Mouse (Mus musculus) layer of hippocampus, adult 11-12 months (tissue): ENCODE data around the gene Fbl.
A peak's percentile ranks its signal among the peaks of the same experiment; 100 is the strongest.
"Not testable (repeated sequence)": the region's sequence is repeated elsewhere in the genome, so short reads cannot be mapped to it uniquely, and the experiment has no call there.

Source experiments
- DNase-seq: peaks from one replicate; pipeline ENCODE4 v3.0.0; 2022; ENCODE audit warnings: low spot score

Gene Fbl

DNA sequence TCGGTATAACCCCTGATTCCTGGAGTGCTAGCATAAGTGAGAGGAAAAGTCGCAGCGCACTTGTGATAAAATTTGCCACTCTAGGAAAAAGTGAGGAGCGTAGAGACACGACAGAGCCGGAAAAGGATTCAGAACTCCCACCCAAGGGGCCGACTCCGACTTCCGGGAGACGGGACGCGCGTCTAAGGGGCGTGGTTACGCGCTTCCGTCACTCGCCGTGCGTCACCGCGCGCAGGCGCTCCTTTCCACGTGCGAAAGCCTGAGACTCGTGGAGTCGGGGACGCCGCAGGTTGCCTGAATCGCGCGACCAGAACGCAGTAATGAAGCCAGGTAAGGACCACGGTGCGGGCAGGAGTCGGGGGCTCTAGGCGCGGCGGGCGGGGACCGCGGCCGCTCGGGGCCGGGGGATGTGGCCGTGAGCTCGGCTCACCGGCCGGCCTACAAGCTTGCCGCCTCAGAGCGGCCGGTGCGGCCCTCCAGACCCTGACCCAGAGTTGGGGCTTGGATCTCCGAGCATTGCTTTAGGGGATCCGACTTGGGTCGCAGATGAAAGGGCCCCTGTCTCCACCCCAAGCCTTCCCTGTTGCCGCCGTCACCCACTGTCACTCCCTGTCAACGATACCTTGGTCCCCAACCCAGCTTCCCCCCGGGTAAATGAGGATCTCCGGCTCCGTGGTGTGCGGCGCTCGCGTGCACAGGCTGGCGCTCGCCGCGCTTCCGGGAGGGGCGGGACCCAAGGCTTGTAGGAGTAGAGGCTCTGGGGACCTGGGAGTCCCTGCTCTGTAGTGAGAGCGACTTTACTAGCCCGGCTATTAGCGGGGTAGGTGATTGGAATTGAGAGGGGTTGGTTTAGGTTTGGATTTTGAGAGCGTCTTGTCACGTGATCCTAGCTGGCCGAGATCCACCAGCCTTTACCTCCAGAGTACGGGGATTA lies at the start of gene Fbl:
Gene Fbl, plus strand, starts transcription at position 222 of the 934 bp plus-strand sequence.
- DNase-seq = peak; percentile 93

DNA sequence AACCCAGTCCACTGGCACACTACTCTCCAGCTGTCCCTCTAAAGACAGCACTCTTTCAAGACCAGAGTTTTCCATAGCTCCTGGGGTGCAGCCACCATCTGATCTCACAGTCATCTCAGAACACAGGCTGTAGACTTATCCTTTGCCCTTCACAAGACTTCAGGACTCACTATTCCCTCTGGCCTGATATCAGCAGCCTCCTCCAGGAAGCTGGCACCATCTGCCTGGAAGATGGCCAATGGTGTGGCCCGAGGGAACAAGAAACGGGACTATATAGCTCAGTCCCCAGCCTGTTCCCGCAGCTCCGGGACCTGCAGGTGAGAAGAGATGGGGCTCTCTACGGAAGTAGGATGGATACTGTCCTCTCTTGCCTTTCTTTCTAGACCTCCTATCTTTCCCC lies 40.3 kb upstream of the Fbl start, which contains the start of gene 9530053A07Rik:
Gene 9530053A07Rik, plus strand, starts transcription at position 301 of the 400 bp plus-strand sequence.
- DNase-seq = no peak

DNA sequence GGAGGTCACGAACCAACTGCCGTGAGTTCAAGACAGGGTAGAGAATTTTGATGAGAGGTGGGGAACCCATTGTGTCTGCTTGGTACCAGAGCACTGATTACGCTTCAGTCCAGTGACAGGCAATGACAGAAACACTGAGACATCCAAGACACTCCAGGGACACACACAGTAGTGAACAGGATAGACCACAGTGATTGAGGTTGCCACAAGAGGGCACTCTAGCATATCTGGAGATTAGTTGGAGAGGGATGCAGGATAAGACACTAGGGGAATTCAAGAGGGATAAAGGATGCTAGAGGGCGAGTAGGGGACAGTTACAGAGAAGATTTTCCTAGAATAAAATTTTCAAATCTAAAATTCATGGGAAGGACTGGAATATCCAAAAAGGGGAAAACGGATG lies 31.9 kb upstream of the Fbl start:
- peak; percentile 49 for DNase-seq

DNA sequence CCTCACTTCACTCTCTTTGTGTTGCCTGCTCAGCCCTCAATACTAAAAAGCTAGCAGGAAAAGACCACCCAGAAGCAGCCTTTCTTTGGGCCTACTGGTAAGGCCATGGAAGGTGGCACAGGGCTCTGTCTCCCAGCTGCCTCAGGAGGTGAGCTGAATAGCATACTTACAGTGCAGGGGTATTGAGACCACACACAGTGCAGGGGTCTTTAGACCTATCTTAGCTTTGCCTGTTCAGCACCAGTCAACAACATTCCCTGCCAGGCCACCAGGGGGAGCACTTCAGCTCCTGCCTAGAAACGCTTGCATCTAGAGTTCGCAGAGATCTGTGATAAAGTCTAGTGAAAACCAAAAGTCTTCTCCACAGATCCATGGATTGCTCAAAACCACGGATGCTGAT lies 21.2 kb upstream of the Fbl start:
- DNase-seq = peak; percentile 61

DNA sequence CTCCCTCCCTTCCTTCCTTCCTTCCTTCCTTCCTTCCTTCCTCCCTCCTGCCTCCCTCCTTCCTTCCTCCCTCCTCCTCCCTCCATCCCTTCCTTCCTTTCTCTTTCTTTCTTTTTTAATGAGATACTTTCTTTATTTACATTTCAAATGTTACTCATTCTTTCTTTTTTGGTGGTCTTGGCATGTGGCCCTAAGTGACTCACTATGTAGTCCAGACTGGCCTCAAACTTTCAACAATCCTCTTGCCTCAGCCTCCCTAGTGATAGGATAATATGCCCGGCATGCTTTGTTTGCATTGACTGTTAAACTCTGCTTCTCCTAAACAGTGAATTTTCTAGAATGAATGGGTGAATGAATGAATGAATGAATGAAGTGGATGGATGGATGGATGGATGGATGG lies 19.7 kb upstream of the Fbl start:
- DNase-seq = no peak

DNA sequence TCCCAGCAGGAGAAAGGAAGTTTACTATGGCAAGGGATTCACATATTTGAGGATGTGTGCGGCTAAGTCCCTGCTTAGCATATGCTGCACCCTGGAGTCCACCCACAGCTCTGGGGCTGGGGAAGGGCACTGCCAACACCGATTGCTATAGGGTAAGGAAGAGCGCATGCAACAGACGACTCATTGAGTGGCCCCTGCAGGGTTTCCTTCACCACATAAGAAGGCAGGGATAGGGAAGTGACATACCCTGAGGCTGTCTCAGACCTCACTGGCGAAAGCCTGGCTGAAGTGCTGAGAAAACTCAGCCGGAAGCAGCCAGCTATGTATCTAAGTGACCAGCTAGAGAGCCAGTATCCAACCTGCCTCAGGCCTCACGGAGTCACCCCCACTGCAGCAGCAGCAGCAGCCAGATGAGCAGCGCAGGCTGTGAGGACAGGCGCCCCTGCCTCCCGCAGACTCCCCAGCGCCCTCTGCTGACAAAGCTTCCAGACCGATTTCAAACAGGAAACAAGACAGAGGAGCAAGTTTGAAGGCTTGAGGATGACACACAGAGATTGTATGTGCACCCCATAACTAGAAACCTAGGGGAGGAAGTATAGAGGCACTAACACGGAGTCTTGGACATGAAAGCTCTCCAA lies 17.8 kb upstream of the Fbl start:
- DNase-seq = peak; percentile 42

DNA sequence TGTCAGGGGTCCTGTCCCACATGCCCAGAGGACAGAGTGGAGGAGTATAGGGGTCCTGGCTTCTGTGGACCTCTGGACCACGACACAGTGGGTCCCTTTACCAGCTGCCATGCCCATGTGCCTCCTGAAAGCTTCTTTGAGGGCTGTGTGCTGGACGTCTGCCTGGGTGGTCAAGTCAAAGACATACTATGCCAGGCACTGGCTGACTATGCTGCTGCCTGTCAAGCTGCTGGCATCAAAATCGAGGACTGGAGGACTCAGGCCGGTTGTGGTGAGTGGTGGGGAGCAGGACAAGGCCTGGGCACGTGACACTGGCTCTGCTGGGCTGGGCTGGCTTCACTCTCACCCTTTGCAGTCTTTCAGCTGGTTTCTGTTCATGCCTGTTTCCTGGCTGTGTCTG lies 15.9 kb upstream of the Fbl start:
- not testable (repeated sequence) for DNase-seq

DNA sequence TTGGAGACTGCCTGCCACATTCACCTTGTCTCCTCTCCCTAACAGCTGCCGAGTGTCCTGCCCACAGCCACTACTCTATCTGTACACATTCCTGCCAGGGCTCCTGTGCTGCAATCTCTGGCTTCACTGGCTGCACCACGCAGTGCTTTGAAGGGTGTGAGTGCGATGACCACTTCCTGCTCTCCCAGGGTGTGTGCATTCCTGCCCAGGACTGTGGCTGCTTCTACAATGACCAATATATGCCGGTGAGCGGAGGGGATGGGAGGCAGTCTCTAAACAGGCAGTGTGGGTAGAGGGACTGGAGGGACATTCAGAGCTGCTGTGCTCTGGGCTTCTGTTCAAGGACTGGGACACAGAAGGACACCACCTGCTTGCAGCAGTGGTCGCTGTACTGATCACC lies 10.2 kb upstream of the Fbl start:
- no peak for DNase-seq

DNA sequence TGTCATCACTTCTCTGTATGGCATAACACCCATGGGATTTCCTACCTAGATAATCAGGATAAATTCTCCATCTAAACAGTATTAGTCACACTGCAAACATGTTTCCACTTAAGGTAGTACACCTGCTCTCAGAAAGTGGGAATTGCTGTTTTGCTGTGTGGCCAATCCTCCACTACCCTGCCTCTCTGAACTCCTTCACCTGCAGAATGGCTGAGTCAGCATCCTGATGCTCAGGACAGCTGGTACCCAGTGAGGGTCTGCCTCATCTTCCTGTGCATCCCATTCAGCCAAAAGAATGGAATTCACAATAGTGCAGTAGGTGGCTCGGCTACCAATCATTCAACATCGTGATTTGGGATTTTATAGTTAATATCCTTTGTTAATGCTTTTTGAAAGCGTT lies 9.6 kb upstream of the Fbl start:
- no peak for DNase-seq

DNA sequence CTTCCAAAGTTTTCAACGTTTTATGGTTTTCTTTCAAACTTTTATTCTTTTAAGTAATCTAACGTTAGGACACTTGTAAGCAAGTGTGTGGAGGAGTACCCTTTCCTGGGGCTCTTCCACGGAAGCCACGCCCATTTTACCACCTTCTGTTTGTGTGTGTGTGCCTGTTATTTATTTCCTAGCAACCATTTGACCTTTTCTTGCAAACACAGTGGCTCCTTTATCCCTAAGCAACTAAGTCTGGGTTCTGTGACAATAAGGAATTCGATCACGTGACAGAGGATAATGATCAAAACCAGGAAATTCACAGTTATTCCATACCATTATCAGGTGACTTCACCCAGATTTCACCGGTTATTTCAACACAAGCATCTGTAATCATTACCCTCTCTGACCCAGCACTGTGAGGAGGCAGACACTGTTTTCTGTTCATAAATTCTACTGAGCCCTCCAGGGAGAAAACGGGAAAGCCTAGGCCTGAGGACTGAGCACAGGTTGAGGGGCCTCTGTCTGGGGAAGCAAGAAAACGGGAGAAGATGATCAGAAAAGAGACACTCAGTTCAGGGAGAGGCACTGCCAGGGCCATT lies 8.3 kb upstream of the Fbl start:
- DNase-seq = no peak

DNA sequence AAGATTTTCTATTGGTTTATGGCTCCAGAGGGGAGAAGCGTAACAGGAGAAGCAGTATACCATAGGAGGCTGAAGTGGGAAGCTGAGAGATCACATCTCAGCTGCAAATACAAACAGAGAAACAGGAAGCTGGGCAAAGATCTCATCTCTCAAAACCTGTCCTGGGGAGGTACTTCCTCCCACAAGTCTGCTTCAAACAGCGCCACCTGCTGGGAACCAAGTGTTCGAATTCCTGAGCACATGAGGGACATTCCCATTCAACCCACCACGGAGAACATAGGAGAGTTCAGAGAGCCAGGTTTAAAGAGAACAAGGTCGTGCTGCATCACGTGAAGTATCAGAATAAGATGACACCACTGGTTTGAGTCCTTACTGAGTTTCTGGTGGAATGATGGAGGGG lies 4.1 kb upstream of the Fbl start:
- DNase-seq = no peak

DNA sequence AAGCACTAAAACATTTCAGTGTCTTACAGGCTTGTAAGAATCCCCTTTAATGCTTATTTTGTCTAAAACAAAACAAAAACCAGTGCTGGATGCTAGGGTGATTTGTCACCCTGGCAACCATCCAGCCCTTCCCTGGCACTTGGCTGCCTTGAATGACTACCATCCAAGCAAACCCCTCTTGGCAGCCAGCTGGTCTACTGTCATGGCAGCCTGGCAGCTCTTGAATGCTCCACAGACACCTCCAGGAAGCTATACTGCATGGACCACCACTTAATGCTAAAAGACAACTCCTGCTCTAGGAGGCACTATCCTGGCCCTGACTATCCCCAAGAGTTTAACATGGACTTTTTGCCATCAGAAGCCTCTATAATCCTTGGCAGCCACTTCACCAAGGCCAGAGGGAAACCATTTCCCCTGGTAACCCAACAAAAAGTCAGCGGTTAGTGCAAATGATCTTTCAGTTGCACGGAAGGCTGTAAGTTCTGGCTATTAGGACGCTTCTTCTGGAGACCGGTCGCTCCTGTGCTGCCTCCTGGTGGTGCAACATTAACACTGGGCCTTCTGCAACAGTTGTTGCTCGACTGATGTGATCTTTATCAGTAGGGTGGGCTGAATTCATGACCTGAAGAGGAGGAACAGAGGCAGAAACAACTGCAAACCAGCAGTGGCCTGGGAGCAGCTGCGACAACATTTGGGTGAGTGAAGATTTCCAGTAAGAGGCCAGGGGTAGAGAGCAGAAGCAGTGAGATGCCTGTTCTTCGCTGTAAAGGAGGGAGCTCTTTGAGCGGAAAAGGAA lies 992 bp upstream of the Fbl start:
- peak; percentile 62 for DNase-seq

DNA sequence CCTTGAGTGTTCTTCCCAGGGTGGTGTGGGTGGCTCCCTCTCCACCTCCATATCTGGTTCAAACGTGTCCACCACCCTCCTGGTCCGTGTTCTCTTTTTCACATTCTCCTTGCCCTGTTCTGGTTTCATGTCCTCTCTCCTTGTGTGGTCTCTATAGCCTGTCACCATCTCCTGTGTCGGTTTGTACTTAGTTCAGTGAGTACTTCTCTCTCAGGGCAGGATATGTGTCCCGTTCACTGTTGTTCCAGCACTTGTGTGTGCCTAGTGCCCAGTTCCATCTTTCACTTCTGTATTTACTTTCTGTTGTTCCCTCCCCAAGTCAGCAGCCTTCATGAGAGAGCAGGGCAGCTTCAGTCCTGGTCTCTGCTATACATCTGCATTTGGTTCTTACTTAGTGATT lies 5.8 kb downstream of the Fbl start:
- DNase-seq = no peak

DNA sequence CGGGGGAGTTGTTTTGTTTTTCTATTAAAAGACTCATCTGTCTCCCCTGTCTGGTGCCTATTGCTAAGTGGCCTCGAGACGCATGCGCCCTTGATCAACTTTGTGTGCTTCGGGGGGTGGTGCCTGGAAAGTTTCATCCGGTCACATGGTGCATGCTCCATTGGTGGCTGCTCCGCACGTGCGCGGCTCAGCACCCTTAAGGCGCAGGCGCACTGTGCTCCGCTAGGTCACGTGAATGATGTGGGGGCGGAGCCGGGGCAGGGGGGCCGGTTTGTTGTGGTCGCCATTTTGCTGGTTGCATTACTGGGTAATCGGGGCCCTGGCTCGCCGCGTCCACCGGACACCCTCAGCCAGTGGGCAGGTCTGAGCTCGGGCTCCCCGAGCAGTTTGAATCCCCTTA lies 9.7 kb downstream of the Fbl start, which contains the start of gene Dyrk1b:
Gene Dyrk1b, plus strand, starts transcription at position 242 of the 400 bp plus-strand sequence.
- DNase-seq = peak; percentile 99

DNA sequence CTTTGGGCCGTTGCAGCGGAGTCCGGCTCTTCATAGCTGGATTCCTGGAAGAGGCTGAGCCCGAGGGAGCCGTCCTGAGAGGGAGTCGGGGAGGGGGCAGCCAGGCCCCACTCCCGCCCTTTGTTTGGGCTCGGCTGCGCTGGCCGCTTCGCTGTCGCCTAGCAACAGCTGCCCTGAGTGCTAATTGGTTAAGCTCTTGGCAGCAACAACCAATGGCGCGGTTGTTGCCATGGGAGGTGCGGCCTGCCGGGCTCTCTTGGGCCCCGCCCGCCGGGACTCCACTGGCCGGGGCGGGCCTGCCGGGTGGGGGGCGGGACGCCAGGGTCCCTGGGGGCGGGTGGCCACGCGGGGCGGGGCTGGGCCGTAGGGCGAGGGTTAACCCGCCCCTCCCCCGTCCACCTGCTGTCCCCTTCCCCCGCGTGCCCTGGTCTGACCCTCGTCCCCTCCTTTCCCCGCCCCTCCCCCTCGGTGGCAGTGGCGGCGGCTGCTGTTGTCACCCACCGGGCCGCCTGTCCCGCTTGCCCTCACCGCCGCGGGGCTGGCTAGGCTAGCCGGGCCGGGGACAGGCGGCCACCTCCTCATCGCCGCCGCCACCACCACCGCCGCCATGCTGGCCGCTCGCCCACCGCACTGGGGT lies 10.3 kb downstream of the Fbl start:
- DNase-seq = peak; percentile 95

DNA sequence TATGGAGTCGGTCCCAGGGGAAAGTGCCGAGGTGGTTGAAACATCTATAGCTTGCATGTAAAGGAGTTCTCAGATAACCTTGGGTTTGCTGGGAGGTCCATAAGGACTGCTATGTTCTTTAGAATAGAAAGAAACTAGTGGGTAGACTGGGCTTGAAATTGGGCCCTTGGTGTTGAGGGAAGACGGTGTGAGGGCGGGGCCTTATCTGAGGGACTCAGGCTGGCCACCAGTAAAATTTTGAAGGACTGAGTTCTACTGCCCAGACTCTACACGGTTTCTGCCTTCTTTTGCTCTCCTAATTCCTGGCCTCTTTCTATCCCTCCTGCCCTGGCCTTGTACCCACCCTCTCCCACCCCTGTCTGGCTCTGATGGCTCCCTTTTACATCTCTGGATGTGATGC lies 11.4 kb downstream of the Fbl start:
- no peak for DNase-seq

DNA sequence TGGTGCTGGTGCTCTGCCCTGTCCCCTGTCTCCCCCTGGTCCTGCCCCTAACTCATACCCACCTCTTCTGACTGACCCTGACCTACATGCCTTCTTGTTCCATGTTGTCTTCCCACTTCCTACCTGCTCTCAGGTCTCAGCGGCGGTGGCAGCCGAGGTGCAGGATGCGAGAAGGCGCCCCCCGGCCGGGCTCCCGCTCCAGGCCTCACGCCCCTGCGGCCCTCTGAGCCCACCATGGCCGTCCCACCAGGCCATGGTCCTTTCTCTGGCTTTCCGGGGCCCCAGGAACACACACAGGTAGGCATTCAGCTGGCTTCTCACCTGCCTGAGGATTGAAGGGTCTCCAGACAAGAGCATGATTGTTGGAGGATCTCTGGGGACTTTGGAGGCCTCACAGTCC lies 11.9 kb downstream of the Fbl start:
- no peak for DNase-seq

DNA sequence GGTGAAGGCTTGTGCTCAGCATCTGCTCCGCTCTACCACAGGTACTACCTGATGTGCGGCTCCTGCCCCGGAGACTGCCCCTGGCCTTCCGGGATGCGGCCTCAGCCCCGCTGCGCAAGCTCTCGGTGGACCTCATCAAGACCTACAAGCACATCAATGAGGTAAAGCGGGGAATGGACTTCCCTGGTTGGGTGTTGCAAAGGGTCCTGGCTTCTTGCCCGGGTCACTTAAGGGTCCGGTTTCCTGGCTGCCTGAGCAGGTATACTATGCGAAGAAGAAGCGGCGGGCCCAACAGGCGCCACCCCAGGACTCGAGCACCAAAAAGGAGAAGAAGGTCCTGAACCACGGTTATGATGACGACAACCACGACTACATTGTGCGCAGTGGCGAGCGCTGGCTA lies 12.8 kb downstream of the Fbl start:
- DNase-seq = no peak

DNA sequence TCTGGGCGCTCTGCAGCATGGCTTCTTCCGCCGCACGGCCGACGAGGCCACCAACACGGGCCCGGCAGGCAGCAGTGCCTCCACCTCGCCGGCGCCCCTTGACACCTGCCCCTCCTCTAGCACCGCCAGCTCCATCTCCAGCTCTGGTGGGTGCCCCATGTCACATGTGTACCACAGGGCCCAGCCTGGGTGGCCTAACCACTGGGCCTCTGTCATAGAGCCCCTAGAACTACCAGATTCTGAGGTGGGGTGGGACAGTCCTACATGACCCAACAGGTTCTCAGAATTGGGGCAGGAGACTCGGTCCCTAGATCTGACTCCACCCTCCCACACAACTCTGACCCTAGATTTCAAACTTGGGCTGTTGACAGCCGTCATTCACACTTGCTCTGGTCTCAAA lies 16.4 kb downstream of the Fbl start:
- no peak for DNase-seq

DNA sequence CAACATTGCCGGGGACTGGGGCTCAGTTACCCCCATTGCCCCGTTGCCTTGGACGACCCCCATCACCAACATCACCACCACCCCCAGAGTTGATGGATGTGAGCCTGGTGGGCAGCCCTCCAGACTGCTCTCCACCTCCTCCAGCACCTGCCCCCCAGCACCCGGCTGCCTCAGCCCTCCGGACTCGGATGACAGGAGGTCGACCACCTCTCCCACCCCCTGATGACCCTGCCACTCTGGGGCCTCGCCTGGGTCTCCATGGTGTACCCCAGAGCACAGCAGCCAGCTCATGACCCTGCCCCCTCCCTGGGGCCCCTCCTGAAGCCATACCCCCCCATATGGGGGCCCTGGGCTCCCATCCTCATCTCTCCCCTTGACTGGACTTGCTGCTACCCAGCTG lies 17.1 kb downstream of the Fbl start:
- no peak for DNase-seq

DNA sequence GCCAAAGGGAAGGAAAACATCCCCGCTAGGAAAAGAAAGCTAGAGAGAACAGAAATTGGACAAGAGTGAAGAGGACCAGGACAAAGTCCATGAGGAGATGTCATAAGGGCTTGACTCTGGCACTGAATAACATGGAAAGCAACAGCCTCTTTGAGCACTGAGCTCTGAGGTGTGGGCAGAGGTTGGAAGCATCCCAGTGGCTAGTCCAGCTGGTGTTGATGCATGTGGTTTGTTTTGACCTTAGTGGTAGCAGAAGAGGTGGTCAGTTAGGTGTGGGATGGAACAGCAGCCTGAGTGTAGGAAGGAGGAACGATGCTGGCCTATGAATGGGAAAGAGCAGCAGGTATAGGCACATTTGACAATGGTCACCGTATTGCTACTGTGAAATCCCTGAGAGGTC lies 22.0 kb downstream of the Fbl start:
- no peak for DNase-seq

DNA sequence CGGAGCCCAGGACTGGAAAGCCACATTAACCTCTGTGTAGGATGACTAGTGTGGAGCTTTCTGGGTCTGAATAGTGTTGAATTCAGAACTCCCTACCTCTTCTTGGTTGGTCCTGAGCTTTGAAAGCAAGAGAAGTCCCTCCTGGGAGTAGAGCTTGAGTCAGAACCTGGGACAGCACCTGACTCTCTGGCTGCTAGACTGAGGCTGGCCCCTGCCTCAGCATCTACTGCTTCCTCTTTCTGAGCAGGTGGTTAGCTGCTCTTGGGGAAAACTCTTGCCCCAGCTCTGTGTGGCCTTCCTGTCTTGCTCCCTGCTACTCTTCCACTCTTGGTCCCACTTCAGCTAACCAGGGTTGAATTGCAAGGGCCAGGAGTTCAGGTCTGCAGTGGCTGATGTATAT lies 22.4 kb downstream of the Fbl start:
- no peak for DNase-seq
